In genomic region chr4:116220780-116221139, GRCm38 (mm10) we compare ENCODE assay signal across 8 mouse cellular contexts. TPM values are rescaled to one million over a fixed set of nuclear protein-coding genes. Genes with fewer than 3 reads are reported as not detected.
A peak's percentile ranks its signal among the peaks of the same experiment; 100 is the strongest.
DNase-seq lines count a peak whose midpoint lies in the region; ATAC-seq and TF ChIP-seq lines count a peak whose summit lies in the region.

No protein-coding gene starts in this region.

- peak overlapping the region; percentile 97 for H3K27ac ChIP-seq in left cerebral cortex, adult 2 months
- H3K27ac ChIP-seq in embryonic facial prominence, embryonic 11.5 days (replicated peaks; ENCODE audit: low read depth, low read length), result peak overlapping the region; percentile 99
- H3K27ac ChIP-seq in hindbrain, embryonic 15.5 days (replicated peaks), result peak overlapping the region; percentile 100
- H3K27ac ChIP-seq in midbrain, embryonic 13.5 days, result peak overlapping the region; percentile 100

- no peak for TF ChIP-seq CTCF in left cerebral cortex, adult 2 months (IDR thresholded peaks at IDR 0.05)

- peak overlapping the region; percentile 61 for H3K4me2 ChIP-seq in embryonic facial prominence, embryonic 11.5 days (ENCODE audit: low read depth, low read length)
- peak overlapping the region; percentile 70 for H3K4me2 ChIP-seq in hindbrain, embryonic 15.5 days
- H3K4me2 ChIP-seq in midbrain, embryonic 13.5 days (replicated peaks), result peak overlapping the region; percentile 59

- no peaks in the 10 kb centered on the region for H3K4me1 ChIP-seq in embryonic facial prominence, embryonic 11.5 days (ENCODE audit: control insufficient read depth, insufficient read depth, low read length)
- H3K4me1 ChIP-seq in hindbrain, embryonic 15.5 days (replicated peaks), result peaks cover 12% of the 10 kb centered on the region
- peaks cover 12% of the 10 kb centered on the region for H3K4me1 ChIP-seq in midbrain, embryonic 13.5 days (replicated peaks)

- WGBS in embryonic facial prominence, embryonic 11.5 days, result 0% methylated on average over 26 of the region's 26 CpGs
- WGBS in hindbrain, embryonic 15.5 days, result under 1% methylated on average over 26 of the region's 26 CpGs
- WGBS in midbrain, embryonic 13.5 days, result under 1% methylated on average over 26 of the region's 26 CpGs

- peak overlapping the region; percentile 54 for H3K4me3 ChIP-seq in left cerebral cortex, adult 2 months
- peak overlapping the region; percentile 61 for H3K4me3 ChIP-seq in embryonic facial prominence, embryonic 11.5 days (ENCODE audit: low read depth, low read length)
- peak overlapping the region; percentile 63 for H3K4me3 ChIP-seq in hindbrain, embryonic 15.5 days
- H3K4me3 ChIP-seq in midbrain, embryonic 13.5 days (replicated peaks), result peak overlapping the region; percentile 76

- H3K36me3 ChIP-seq in embryonic facial prominence, embryonic 11.5 days (replicated peaks; ENCODE audit: control insufficient read depth, insufficient read depth, low read depth, low read length), result no peaks in the 10 kb centered on the region
- no peaks in the 10 kb centered on the region for H3K36me3 ChIP-seq in hindbrain, embryonic 15.5 days
- no peaks in the 10 kb centered on the region for H3K36me3 ChIP-seq in midbrain, embryonic 13.5 days

- no peak for DNase-seq in left cerebral cortex, adult 2 months (ENCODE audit: extremely low spot score in 1 of 2, low spot score in 2 of 2)
- DNase-seq in left cerebral cortex, postnatal 25 days (ENCODE audit: low spot score in 2 of 2), result no peak
- no peak for DNase-seq in embryonic facial prominence, embryonic 11.5 days (ENCODE audit: low spot score)
- DNase-seq in adrenal gland, adult 8-10 months, result no peak
- DNase-seq in B cell, adult 2 months, result no peak
- DNase-seq in adipocyte (ENCODE audit: low spot score), result no peak

- H3K27me3 ChIP-seq in embryonic facial prominence, embryonic 11.5 days (ENCODE audit: control insufficient read depth, insufficient read depth, low read length), result no peaks in the 10 kb centered on the region
- no peaks in the 10 kb centered on the region for H3K27me3 ChIP-seq in hindbrain, embryonic 15.5 days
- no peaks in the 10 kb centered on the region for H3K27me3 ChIP-seq in midbrain, embryonic 13.5 days

- ATAC-seq in embryonic facial prominence, embryonic 11.5 days (replicated peaks; ENCODE audit: insufficient number of reproducible peaks, low FRiP score, low TSS enrichment, low read depth), result no peak
- ATAC-seq in hindbrain, embryonic 15.5 days (ENCODE audit: low FRiP score, low read depth), result no peak
- ATAC-seq in midbrain, embryonic 13.5 days, result no peak

- H3K9ac ChIP-seq in embryonic facial prominence, embryonic 11.5 days (replicated peaks; ENCODE audit: low read length), result peak overlapping the region; percentile 97
- H3K9ac ChIP-seq in hindbrain, embryonic 15.5 days, result peak overlapping the region; percentile 91
- peak overlapping the region; percentile 87 for H3K9ac ChIP-seq in midbrain, embryonic 13.5 days (replicated peaks)

- intact Hi-C loops in left cerebral cortex, adult 2 months (cut with DNase I), result loop anchor here (1.0 to 2.0 kb wide), 2 partner anchors 22 to 44 kb away; no protein-coding TSS in a partner anchor
- intact Hi-C loops in left cerebral cortex, postnatal 25 days (cut with DNase I), result loop anchor here (1.0 to 5.0 kb wide), 3 partner anchors 44 to 337 kb away; partner anchors contain the start of genes Gpbp1l1 and Tmem69

- no peaks in the 10 kb centered on the region for H3K9me3 ChIP-seq in embryonic facial prominence, embryonic 11.5 days (replicated peaks; ENCODE audit: control insufficient read depth, low read length)
- H3K9me3 ChIP-seq in hindbrain, embryonic 15.5 days, result no peaks in the 10 kb centered on the region
- no peaks in the 10 kb centered on the region for H3K9me3 ChIP-seq in midbrain, embryonic 13.5 days

RNA-seq across cellular contexts. Expression of gene Pik3r3, which starts 0.7 kb away (rescaled TPM):
- 10 to 100 TPM; 37.2 to 42.8 TPM for total RNA-seq in left cerebral cortex, adult 2 months (2021)
- 10 to 100 TPM; 37.7 to 44.0 TPM for total RNA-seq in left cerebral cortex, postnatal 25 days (2021)
- polyA plus RNA-seq in embryonic facial prominence, embryonic 11.5 days (2014; fragmentation: Nextera tagmentation; extraction: Ambion mirVana), result 49.0 and 50.5 TPM in 2 replicates
- 55.5 and 58.4 TPM in 2 replicates for polyA plus RNA-seq in hindbrain, embryonic 15.5 days (2015; fragmentation: Nextera tagmentation; extraction: Ambion mirVana)
- 111 TPM in 2 replicates for polyA plus RNA-seq in midbrain, embryonic 13.5 days (2015; fragmentation: Nextera tagmentation; extraction: Ambion mirVana)
- 10 to 100 TPM; 21.5 to 41.2 (median 31.1) TPM for total RNA-seq in adrenal gland, adult 8-10 months (2022)

RNA-seq across cellular contexts. Expression of gene Gm49337, which starts 47.6 kb away (rescaled TPM):
- 1 to 10 TPM; 1.4 to 2.9 TPM for total RNA-seq in left cerebral cortex, adult 2 months (2021)
- not detected for total RNA-seq in left cerebral cortex, postnatal 25 days (2021)
- not detected in 2 replicates for polyA plus RNA-seq in embryonic facial prominence, embryonic 11.5 days (2014; fragmentation: Nextera tagmentation; extraction: Ambion mirVana)
- polyA plus RNA-seq in hindbrain, embryonic 15.5 days (2015; fragmentation: Nextera tagmentation; extraction: Ambion mirVana), result not detected in 2 replicates
- polyA plus RNA-seq in midbrain, embryonic 13.5 days (2015; fragmentation: Nextera tagmentation; extraction: Ambion mirVana), result not detected in 2 replicates
- not detected for total RNA-seq in adrenal gland, adult 8-10 months (2022)

RNA-seq across cellular contexts. Expression of gene 1700042G07Rik, which starts 47.6 kb away (rescaled TPM):
- not detected for total RNA-seq in left cerebral cortex, adult 2 months (2021)
- total RNA-seq in left cerebral cortex, postnatal 25 days (2021), result not detected
- polyA plus RNA-seq in embryonic facial prominence, embryonic 11.5 days (2014; fragmentation: Nextera tagmentation; extraction: Ambion mirVana), result not detected in 2 replicates
- polyA plus RNA-seq in hindbrain, embryonic 15.5 days (2015; fragmentation: Nextera tagmentation; extraction: Ambion mirVana), result not detected in 2 replicates
- not detected in 2 replicates for polyA plus RNA-seq in midbrain, embryonic 13.5 days (2015; fragmentation: Nextera tagmentation; extraction: Ambion mirVana)
- not detected for total RNA-seq in adrenal gland, adult 8-10 months (2022)

RNA-seq across cellular contexts. Expression of gene Tspan1, which starts 53.4 kb away (rescaled TPM):
- total RNA-seq in left cerebral cortex, adult 2 months (2021), result not detected
- under 1 TPM; 0.23 to 0.27 TPM for total RNA-seq in left cerebral cortex, postnatal 25 days (2021)
- polyA plus RNA-seq in embryonic facial prominence, embryonic 11.5 days (2014; fragmentation: Nextera tagmentation; extraction: Ambion mirVana), result 0.24 TPM in 1 of 2 replicates, not detected in the other
- 0.21 TPM in 1 of 2 replicates, not detected in the other for polyA plus RNA-seq in hindbrain, embryonic 15.5 days (2015; fragmentation: Nextera tagmentation; extraction: Ambion mirVana)
- polyA plus RNA-seq in midbrain, embryonic 13.5 days (2015; fragmentation: Nextera tagmentation; extraction: Ambion mirVana), result 0.11 TPM in 1 of 2 replicates, not detected in the other
- total RNA-seq in adrenal gland, adult 8-10 months (2022), result not detected
